Mouse (Mus musculus): Measurements from ENCODE around the gene Kmt5a. TPM values are rescaled to one million over a fixed set of nuclear protein-coding genes. Genes with fewer than 3 reads are reported as not detected.

Gene Kmt5a
- polyA plus RNA-seq, 1 experiment from 2014 or later: 18.0 TPM

- 88% methylated on average over 10 of the region's 10 CpGs for WGBS
- no peak overlapping the region for H3K4me3 ChIP-seq (ENCODE audit: low read depth, low read length)
- no peaks in the 10 kb centered on the region for H3K27me3 ChIP-seq (replicated peaks; ENCODE audit: insufficient read depth, low read length)
- no peak overlapping the region for H3K9ac ChIP-seq (replicated peaks; ENCODE audit: low read depth)
- ATAC-seq (no peak), DNase-seq (ENCODE audit: low spot score) (no peak)
- H3K4me2 ChIP-seq (replicated peaks; ENCODE audit: low read depth, low read length): no peak overlapping the region
- no peak overlapping the region for H3K27ac ChIP-seq (ENCODE audit: low read length)
- peaks cover 6% of the 10 kb centered on the region; the same call in 1 of the 2 replicates for H3K4me1 ChIP-seq (ENCODE audit: insufficient read depth, low read depth, low read length)
- TF ChIP-seq EP300 (IDR thresholded peaks at IDR 0.05) (no peak), CTCF (IDR thresholded peaks at IDR 0.05) (no peak)
- peaks cover 13% of the 10 kb centered on the region; the same call in 1 of the 2 replicates for H3K36me3 ChIP-seq (ENCODE audit: insufficient read depth, low read length)
- H3K9me3 ChIP-seq (ENCODE audit: low read length): no peaks in the 10 kb centered on the region
These were observed 61.8 kb downstream of the Kmt5a start for GRCm38 (mm10) chr5:124501541-124501940.

- DNase-seq (ENCODE audit: low spot score) (no peak), ATAC-seq (no peak)
- H3K9me3 ChIP-seq (ENCODE audit: low read length): no peaks in the 10 kb centered on the region
- TF ChIP-seq CTCF (IDR thresholded peaks at IDR 0.05) (no peak), EP300 (IDR thresholded peaks at IDR 0.05) (no peak)
- H3K4me2 ChIP-seq (replicated peaks; ENCODE audit: low read depth, low read length): no peak overlapping the region
- peaks cover 2% of the 10 kb centered on the region; the same call in 1 of the 2 replicates for H3K4me1 ChIP-seq (ENCODE audit: insufficient read depth, low read depth, low read length)
- H3K9ac ChIP-seq (replicated peaks; ENCODE audit: low read depth): no peak overlapping the region
- 76% methylated on average over 14 of the region's 14 CpGs for WGBS
- H3K36me3 ChIP-seq (ENCODE audit: insufficient read depth, low read length): peaks cover 13% of the 10 kb centered on the region; the same call in 1 of the 2 replicates
- no peaks in the 10 kb centered on the region for H3K27me3 ChIP-seq (replicated peaks; ENCODE audit: insufficient read depth, low read length)
- no peak overlapping the region for H3K4me3 ChIP-seq (ENCODE audit: low read depth, low read length)
- H3K27ac ChIP-seq (ENCODE audit: low read length): no peak overlapping the region
These were observed 64.0 kb downstream of the Kmt5a start for GRCm38 (mm10) chr5:124503742-124504141.

GRCm38 (mm10) chr5:124505235-124505634 is 65.5 kb downstream of the Kmt5a start:
- H3K36me3 ChIP-seq (ENCODE audit: insufficient read depth, low read length): peaks cover 13% of the 10 kb centered on the region; the same call in 1 of the 2 replicates
- H3K9me3 ChIP-seq (ENCODE audit: low read length): no peaks in the 10 kb centered on the region
- no peak overlapping the region for H3K9ac ChIP-seq (replicated peaks; ENCODE audit: low read depth)
- no peak overlapping the region for H3K27ac ChIP-seq (ENCODE audit: low read length)
- no peak overlapping the region for H3K4me3 ChIP-seq (ENCODE audit: low read depth, low read length)
- H3K4me2 ChIP-seq (replicated peaks; ENCODE audit: low read depth, low read length): no peak overlapping the region
- TF ChIP-seq CTCF (IDR thresholded peaks at IDR 0.05) (no peak), EP300 (IDR thresholded peaks at IDR 0.05) (no peak)
- no peaks in the 10 kb centered on the region; the same call in 1 of the 2 replicates for H3K4me1 ChIP-seq (ENCODE audit: insufficient read depth, low read depth, low read length)
- no peaks in the 10 kb centered on the region for H3K27me3 ChIP-seq (replicated peaks; ENCODE audit: insufficient read depth, low read length)
- no peak for ATAC-seq
- WGBS: 81% methylated on average over 4 of the region's 4 CpGs
- no peak for DNase-seq (ENCODE audit: low spot score)

GRCm38 (mm10) chr5:124506731-124507359 is 67.1 kb downstream of the Kmt5a start:
- no peak overlapping the region for H3K4me2 ChIP-seq (replicated peaks; ENCODE audit: low read depth, low read length)
- TF ChIP-seq CTCF (IDR thresholded peaks at IDR 0.05): no peak; the same call in 1 of the 2 replicates
- peak; percentile 48; the same call in 1 of the 2 replicates for TF ChIP-seq EP300 (IDR thresholded peaks at IDR 0.05)
- H3K9ac ChIP-seq (replicated peaks; ENCODE audit: low read depth): no peak overlapping the region; the same call in 1 of the 2 replicates
- DNase-seq (ENCODE audit: low spot score) (peak; percentile 60), ATAC-seq (peak; percentile 24)
- H3K36me3 ChIP-seq (ENCODE audit: insufficient read depth, low read length): peaks cover 13% of the 10 kb centered on the region; the same call in 1 of the 2 replicates
- no peaks in the 10 kb centered on the region for H3K9me3 ChIP-seq (ENCODE audit: low read length)
- 28% methylated on average over 10 of the region's 10 CpGs for WGBS
- no peaks in the 10 kb centered on the region; the same call in 1 of the 2 replicates for H3K4me1 ChIP-seq (ENCODE audit: insufficient read depth, low read depth, low read length)
- no peaks in the 10 kb centered on the region for H3K27me3 ChIP-seq (replicated peaks; ENCODE audit: insufficient read depth, low read length)
- H3K4me3 ChIP-seq (ENCODE audit: low read depth, low read length): no peak overlapping the region
- H3K27ac ChIP-seq (ENCODE audit: low read length): peak overlapping the region; percentile 60

- H3K4me2 ChIP-seq (replicated peaks; ENCODE audit: low read depth, low read length): no peak overlapping the region
- peak overlapping the region; percentile 88 for H3K27ac ChIP-seq (ENCODE audit: low read length)
- DNase-seq (ENCODE audit: low spot score) (peak; percentile 66), ATAC-seq (peak; percentile 50)
- H3K4me1 ChIP-seq (ENCODE audit: insufficient read depth, low read depth, low read length): no peaks in the 10 kb centered on the region; the same call in 1 of the 2 replicates
- 55% methylated on average over 6 of the region's 6 CpGs for WGBS
- H3K4me3 ChIP-seq (ENCODE audit: low read depth, low read length): no peak overlapping the region
- H3K9me3 ChIP-seq (ENCODE audit: low read length): no peaks in the 10 kb centered on the region
- peaks cover 7% of the 10 kb centered on the region for H3K36me3 ChIP-seq (ENCODE audit: insufficient read depth, low read length)
- H3K9ac ChIP-seq (replicated peaks; ENCODE audit: low read depth): no peak overlapping the region
- H3K27me3 ChIP-seq (replicated peaks; ENCODE audit: insufficient read depth, low read length): no peaks in the 10 kb centered on the region
- no peak for TF ChIP-seq CTCF (IDR thresholded peaks at IDR 0.05)
- TF ChIP-seq EP300 (IDR thresholded peaks at IDR 0.05): no peak
These were observed 69.5 kb downstream of the Kmt5a start for GRCm38 (mm10) chr5:124509200-124509599.

GRCm38 (mm10) chr5:124509742-124510237 is 70.1 kb downstream of the Kmt5a start:
- H3K36me3 ChIP-seq (ENCODE audit: insufficient read depth, low read length): peaks cover 10% of the 10 kb centered on the region
- H3K9me3 ChIP-seq (ENCODE audit: low read length): no peaks in the 10 kb centered on the region
- no peak overlapping the region for H3K9ac ChIP-seq (replicated peaks; ENCODE audit: low read depth)
- DNase-seq (ENCODE audit: low spot score): peak; percentile 95
- H3K27me3 ChIP-seq (replicated peaks; ENCODE audit: insufficient read depth, low read length): no peaks in the 10 kb centered on the region
- ATAC-seq: peak; percentile 96
- H3K4me3 ChIP-seq (ENCODE audit: low read depth, low read length): no peak overlapping the region
- TF ChIP-seq EP300 (IDR thresholded peaks at IDR 0.05) (peak; percentile 82), CTCF (IDR thresholded peaks at IDR 0.05) (no peak)
- H3K4me1 ChIP-seq (ENCODE audit: insufficient read depth, low read depth, low read length): no peaks in the 10 kb centered on the region; the same call in 1 of the 2 replicates
- no peak overlapping the region for H3K4me2 ChIP-seq (replicated peaks; ENCODE audit: low read depth, low read length)
- 49% methylated on average over 11 of the region's 12 CpGs for WGBS
- H3K27ac ChIP-seq (ENCODE audit: low read length): peak overlapping the region; percentile 88

Measured in lung, postnatal 0 days (tissue).